Mouse (Mus musculus) mature B cell (primary cell): ENCODE measurements around the gene Atg14.
"Not testable (repeated sequence)": the region's sequence is repeated elsewhere in the genome, so short reads cannot be mapped to it uniquely, and the experiment has no call there.

Experiments
- in situ Hi-C: fragments of 300-500 bp; cut with MboI; formaldehyde crosslinking; loops from 2 replicates; pipeline ENCODE4 v1.14.3; 2019

The Atg14 gene

GRCm38 (mm10) chr14:47542283-47542682, 28.2 kb downstream of the Atg14 start:
- in situ Hi-C loops: no loop called here

DNA sequence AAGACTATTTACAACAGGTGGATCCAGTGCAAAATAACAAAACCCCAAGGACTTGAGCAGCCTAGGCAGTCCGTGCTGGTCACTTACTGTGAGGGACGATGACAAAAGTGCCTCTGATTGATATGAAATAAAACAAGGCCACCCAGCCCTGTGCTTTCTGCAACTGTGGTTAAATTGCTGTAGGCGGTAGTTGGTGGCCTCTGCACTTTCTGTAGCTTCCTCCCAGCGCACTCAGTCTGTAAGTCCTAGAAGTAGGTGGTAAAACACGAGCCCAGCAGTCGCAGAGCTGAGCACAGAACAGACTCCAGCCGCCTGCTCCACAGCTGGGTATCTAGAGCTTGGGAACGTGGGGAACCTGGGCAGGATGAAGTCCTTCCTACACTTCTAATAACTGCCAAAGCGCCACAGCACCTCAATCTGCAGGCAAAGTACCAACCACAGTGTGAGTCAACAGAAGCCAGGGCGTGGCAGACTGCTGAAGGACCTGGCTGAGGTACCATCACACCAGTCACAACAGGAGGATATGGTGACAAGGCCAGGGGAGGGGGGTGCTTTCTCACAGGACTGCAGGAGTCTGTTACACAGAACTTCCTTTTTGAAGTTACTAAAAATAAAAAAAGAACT, 29.0 kb downstream of the Atg14 start:
- in situ Hi-C loops: no loop called here

DNA sequence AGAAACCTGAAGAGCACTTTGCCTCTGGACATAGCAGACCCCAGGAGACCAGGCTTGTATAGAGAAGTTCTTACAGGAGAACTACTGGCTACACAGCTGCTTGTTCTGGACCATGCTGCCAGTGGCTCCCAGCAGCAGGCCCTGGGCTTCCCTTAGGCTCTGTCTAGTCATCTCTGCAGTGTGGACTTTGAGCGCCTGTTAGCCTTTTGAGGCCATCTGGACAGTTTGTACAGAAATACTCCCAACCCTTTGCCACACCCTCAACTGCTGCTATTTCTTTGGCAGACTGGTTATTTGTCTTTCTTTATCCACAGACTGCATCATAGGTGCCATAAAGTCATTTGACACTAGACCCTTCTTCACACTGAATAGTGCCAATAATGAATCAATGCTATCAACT, 35.4 kb downstream of the Atg14 start:
- in situ Hi-C loops: no loop called here

DNA sequence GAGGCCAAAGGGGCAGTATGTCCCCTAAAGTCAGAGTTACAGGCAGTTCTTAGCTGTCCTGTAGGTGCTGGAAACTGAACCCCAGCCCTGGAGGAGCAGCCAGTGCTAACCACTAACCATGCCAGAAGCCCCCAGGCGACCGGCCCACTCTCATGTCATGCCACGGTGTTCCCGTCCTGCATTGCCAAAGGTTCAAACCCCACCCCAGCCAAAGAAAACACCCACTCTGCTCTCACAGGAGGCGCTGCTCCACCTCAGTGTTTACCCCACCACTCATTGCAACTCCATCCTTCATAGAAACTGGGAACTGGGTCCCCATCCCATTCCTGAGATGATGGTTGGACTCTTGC, 36.3 kb downstream of the Atg14 start:
- in situ Hi-C loops: no loop called here

DNA sequence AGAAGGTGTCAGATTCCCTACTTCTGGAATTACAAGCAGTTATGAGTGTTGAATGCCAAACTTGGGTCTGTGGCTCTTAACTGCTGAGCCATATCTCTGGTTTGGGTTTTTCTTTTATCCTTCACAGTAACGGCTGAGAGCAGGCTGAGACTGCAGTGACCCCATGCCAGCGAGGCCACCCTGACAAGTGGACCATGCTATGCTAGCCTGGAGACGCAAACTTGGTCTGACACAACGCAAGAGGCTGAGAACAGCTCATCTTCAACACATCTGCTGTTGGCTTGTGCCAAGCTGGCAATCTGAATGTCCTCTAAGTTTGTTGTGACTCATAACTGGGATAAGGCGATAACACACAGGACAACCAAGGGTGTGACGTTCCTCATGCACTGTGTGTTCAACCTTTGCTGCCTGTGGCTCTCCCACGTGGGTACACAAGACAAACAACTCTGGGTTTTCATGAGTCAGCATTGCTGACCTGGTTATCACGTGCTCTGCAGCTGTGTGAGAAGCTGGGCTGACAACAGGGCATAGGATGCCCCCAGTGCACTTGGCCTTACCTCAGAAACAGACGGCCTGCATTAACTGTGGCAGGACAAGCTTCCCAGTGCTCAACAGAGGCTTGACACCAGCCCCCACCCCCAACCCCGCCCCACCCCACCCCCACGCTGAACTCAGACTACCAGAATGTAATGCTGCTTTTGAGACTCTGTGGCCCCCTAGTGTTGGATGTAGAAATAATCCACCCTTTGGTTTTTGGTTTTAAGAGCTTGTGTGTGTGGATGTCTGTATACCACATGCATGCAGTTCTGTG, 36.9 kb downstream of the Atg14 start:
- in situ Hi-C loops: no loop called here

DNA sequence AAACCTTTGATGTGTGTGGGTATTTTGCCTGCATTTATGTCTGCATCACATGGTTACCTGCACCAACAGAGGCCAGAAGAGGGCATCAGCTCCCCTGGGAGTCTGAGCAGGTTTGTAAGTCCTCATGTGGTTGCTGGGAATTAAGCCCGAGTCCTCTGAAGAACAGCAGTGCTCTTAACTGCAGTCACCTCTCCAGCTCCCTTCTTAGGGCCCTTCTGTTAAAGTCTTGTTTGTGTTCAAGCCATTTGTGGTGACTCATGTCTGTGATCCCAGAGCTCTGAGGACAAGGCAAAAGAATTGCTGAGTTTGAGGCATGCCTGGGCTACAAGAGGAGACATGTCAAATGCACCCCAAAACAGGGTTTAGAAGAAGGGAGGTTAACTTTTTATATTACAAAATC, 38.0 kb downstream of the Atg14 start:
- in situ Hi-C loops: no loop called here

DNA sequence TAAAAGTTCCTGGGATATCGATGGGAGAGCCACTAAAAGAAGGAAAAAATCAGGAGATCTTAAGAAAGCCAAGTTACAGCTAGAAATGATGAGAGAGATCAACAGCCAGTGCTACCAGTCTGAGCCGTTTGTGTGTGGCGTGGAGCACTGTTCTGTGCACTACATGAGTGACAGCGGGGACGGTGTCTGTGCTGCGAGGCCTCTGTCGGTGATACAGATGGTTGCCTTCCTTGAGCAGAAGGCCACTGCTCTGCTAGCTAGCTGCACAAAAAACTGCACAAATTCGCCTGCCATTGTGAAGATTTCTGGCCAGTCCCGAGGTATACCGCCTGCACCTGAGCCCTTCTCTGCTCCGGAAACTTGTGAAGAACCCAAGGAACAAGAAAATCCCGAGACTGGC, 40.9 kb downstream of the Atg14 start:
- in situ Hi-C loops: not testable (repeated sequence)

- in situ Hi-C loops: no loop called here
Measured at GRCm38 (mm10) chr14:47529019-47529418, 41.4 kb downstream of the Atg14 start.

DNA sequence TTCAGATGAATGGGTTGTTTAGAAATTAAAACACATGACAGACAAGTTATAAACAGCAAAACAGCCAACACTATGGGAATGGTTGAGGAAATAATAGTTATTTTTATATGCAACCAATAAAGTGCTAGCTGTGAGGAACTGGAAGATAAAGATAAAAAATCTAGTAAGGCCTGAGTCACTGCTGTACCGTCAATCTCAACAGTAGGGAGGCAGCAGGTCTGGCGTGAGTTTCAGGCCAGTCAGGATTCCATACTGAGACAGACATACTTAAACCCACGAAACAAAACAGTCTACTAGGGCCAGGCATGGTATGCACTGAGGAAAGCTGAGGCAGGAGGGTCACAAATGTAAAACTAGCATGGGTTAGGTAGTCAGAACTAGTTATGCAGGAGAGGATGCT, 42.2 kb downstream of the Atg14 start:
- in situ Hi-C loops: no loop called here

GRCm38 (mm10) chr14:47527833-47528232, 42.6 kb downstream of the Atg14 start:
- in situ Hi-C loops: no loop called here

- in situ Hi-C loops: no loop called here
Measured at GRCm38 (mm10) chr14:47525861-47526260, 44.6 kb downstream of the Atg14 start.

- in situ Hi-C loops: no loop called here
Measured at GRCm38 (mm10) chr14:47525374-47525773, 45.1 kb downstream of the Atg14 start.

- in situ Hi-C loops: no loop called here
Measured at GRCm38 (mm10) chr14:47522301-47522700, 48.1 kb downstream of the Atg14 start.

GRCm38 (mm10) chr14:47521609-47522008, 48.8 kb downstream of the Atg14 start:
- in situ Hi-C loops: no loop called here

- in situ Hi-C loops: no loop called here
Measured at GRCm38 (mm10) chr14:47520751-47521449, 49.5 kb downstream of the Atg14 start.

- in situ Hi-C loops: no loop called here
Measured at GRCm38 (mm10) chr14:47518619-47519018, 51.8 kb downstream of the Atg14 start.

- in situ Hi-C loops: no loop called here
Measured at GRCm38 (mm10) chr14:47516755-47517154, 53.7 kb downstream of the Atg14 start.

DNA sequence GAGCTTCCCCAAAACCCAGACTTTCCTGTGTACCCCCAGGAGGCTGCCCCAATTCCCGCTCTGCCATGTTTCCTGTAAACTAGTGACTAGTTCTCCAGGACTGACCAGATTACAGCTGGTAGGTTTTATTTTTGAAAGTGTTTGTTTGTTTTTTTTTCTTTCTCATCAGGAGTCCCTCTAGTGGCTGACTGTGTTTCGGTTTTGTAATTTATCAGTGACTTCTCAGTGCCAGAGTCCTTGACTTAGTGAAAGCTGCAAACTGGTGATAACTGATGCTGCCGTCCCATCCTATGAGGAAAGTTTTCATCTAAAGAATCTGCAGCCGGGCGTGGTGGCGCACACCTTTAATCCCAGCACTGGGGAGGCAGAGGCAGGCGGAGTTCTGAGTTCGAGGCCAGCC, 54.8 kb downstream of the Atg14 start:
- in situ Hi-C loops: no loop called here

DNA sequence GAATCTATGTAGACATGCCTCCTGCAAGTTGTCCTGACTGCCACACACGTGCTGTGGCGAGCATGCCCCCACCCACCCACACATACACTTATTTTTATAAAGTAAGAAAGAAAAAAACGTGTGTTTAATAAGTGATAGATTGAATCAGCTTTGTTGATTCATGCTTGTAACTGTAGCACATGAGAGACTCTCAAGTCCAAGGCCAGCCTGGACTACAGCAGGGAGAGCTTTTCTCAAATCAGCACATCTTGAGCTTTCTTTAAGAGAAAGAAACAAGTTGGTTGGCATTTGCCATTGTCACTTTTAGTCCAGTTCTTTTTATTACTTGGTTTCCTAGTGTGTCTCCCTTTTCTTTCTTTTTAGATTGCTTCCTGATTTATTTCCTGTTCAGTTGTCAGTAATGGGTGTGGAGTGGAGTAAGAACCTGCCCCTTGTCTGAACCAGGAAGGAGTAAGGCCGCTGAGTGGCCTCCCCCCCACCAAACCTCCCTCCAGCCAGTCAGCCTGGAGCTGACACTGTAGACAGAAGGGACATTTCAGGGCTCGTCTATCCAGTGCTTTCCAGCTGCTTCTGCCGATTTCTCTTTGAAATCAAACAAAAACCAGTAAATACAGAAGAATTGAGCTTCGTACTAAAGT, 55.5 kb downstream of the Atg14 start:
- in situ Hi-C loops: no loop called here

GRCm38 (mm10) chr14:47513606-47514005, 56.8 kb downstream of the Atg14 start:
- in situ Hi-C loops: no loop called here

DNA sequence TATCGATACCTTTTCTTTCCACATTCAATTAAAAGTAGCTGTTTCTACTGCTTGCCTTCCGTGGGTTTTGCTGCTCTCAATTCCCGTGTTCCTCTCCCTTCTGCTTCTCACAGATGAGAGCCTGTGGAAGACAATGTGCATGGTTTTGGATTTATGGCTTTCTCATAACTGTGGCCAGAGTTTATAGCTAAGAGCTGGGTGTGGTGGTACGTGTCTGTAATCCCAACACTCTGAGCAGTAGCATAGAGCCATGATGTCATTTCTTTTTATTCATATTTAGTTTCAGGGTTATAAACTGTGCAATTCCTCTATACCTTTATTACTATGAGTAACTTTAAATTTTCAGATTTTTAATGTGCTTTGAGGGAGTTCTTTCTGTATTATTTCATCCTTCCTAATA, 60.2 kb downstream of the Atg14 start:
- in situ Hi-C loops: no loop called here

GRCm38 (mm10) chr14:47508035-47508434, 62.4 kb downstream of the Atg14 start:
- in situ Hi-C loops: no loop called here

- in situ Hi-C loops: no loop called here
Measured at GRCm38 (mm10) chr14:47506676-47507075, 63.8 kb downstream of the Atg14 start.
